Mouse (Mus musculus) CH12.LX (cell line): ENCODE measurements around the gene Ttyh3. TPM values are rescaled to one million over a fixed set of nuclear protein-coding genes. Genes with fewer than 3 reads are reported as not detected.

Experiments
- DNase-seq: peaks from one replicate; pipeline ENCODE4 v3.0.0-alpha.2; 2013; ENCODE audit errors: extremely low read depth
- H3K27ac ChIP-seq: 2 replicates; pipeline ENCODE4 v1.5.1; 2012; ENCODE audit warnings: low read depth, mild to moderate bottlenecking, control low read depth, moderate library complexity; ENCODE audit not compliant: insufficient read depth
- H3K27me3 ChIP-seq: replicated peaks from 2 replicates; pipeline ENCODE3; 2012; ENCODE audit warnings: inconsistent platforms
- H3K36me3 ChIP-seq, 2 experiments: replicated peaks in 1 of 2; 2 replicates each; pipeline versions ENCODE3 to v1.6.1; 2012; ENCODE audit warnings: inconsistent platforms in 1 of 2, low read length in 1 of 2, mild to moderate bottlenecking in 1 of 2, mixed read lengths in 1 of 2, moderate library complexity in 1 of 2; ENCODE audit not compliant: control insufficient read depth in 1 of 2, insufficient read depth in 1 of 2
- H3K4me1 ChIP-seq, 2 experiments: 2 replicates each; pipeline ENCODE4 v1.6.1; 2012; ENCODE audit warnings: inconsistent platforms in 1 of 2, moderate library complexity in 1 of 2; ENCODE audit not compliant: insufficient read depth in 2 of 2, control insufficient read depth in 1 of 2
- H3K4me2 ChIP-seq: 2 replicates; pipeline ENCODE4 v1.6.1; 2012; ENCODE audit warnings: low read depth, mild to moderate bottlenecking, control low read depth; ENCODE audit not compliant: poor library complexity, insufficient read depth, severe bottlenecking
- H3K4me3 ChIP-seq, 3 experiments: fragments of 150-350 bp in 1 of 3; sonication (generic) in 1 of 3; replicated peaks in 1 of 3; 2 replicates each; pipeline versions ENCODE3 to v1.5.1; 2011 to 2012; ENCODE audit warnings: low read depth in 2 of 3, low read length in 2 of 3, mild to moderate bottlenecking in 2 of 3, moderate library complexity in 2 of 3, control low read depth in 1 of 3, improper control_type of control experiment in 1 of 3, inconsistent platforms in 1 of 3, mixed read lengths in 1 of 3; ENCODE audit not compliant: poor library complexity in 1 of 3
- H3K79me2 ChIP-seq: replicated peaks from 2 replicates; pipeline ENCODE4 v1.6.1; 2012; ENCODE audit warnings: mild to moderate bottlenecking, moderate library complexity; ENCODE audit not compliant: control insufficient read depth, poor library complexity, insufficient read depth, severe bottlenecking; ENCODE audit errors: extremely low read depth
- H3K9ac ChIP-seq: 2 replicates; pipeline ENCODE4 v1.6.1; 2012; ENCODE audit warnings: low read depth, mild to moderate bottlenecking, control low read depth, moderate library complexity; ENCODE audit not compliant: insufficient read depth
- H3K9me3 ChIP-seq: replicated peaks from 2 replicates; pipeline ENCODE3; 2012; ENCODE audit warnings: low read length, inconsistent platforms, mixed read lengths
- BHLHE40 ChIP-seq: IDR thresholded peaks from 2 replicates; pipeline ENCODE4 v1.6.1; 2011; ENCODE audit warnings: mild to moderate bottlenecking, low read depth, low read length, improper control_type of control experiment
- CTCF ChIP-seq, 2 experiments: IDR thresholded peaks in 1 of 2; conservative IDR thresholded peaks in 1 of 2; 2 replicates each; pipeline ENCODE4 v1.5.1; 2011 to 2012; ENCODE audit warnings: low read depth in 2 of 2, low read length in 2 of 2, improper control_type of control experiment in 1 of 2, inconsistent platforms in 1 of 2, mild to moderate bottlenecking in 1 of 2, moderate library complexity in 1 of 2
- ELF1 ChIP-seq: IDR thresholded peaks from 2 replicates; pipeline ENCODE4 v1.6.1; 2014; ENCODE audit warnings: low read depth, mild to moderate bottlenecking, inconsistent platforms, low read length, improper control_type of control experiment
- EP300 ChIP-seq: IDR thresholded peaks from 2 replicates; pipeline ENCODE4 v1.6.1; 2011; ENCODE audit warnings: low read length, improper control_type of control experiment
- GABPA ChIP-seq: IDR thresholded peaks from 2 replicates; pipeline ENCODE4 v1.6.1; 2012; ENCODE audit warnings: low read depth, low read length, improper control_type of control experiment, inconsistent platforms; ENCODE audit not compliant: insufficient replicate concordance
- JUN ChIP-seq: IDR thresholded peaks from 2 replicates; pipeline ENCODE4 v1.6.1; 2011; ENCODE audit warnings: low read depth, mild to moderate bottlenecking, low read length, improper control_type of control experiment, moderate library complexity; ENCODE audit not compliant: insufficient read depth
- MAX ChIP-seq: IDR thresholded peaks from 2 replicates; pipeline ENCODE4 v1.6.1; 2011; ENCODE audit warnings: low read length, improper control_type of control experiment
- MAZ ChIP-seq: IDR thresholded peaks from 2 replicates; pipeline ENCODE4 v1.6.1; 2012; ENCODE audit warnings: low read depth, mild to moderate bottlenecking, inconsistent platforms, low read length, improper control_type of control experiment, moderate library complexity
- MXI1 ChIP-seq: IDR thresholded peaks from 2 replicates; pipeline ENCODE4 v1.6.1; 2011; ENCODE audit warnings: mild to moderate bottlenecking, low read depth, low read length, improper control_type of control experiment
- MYC ChIP-seq: IDR thresholded peaks from 2 replicates; pipeline ENCODE4 v1.6.1; 2011; ENCODE audit warnings: low read depth, mild to moderate bottlenecking, improper control_type of control experiment, low read length
- PAX5 ChIP-seq: IDR thresholded peaks from 2 replicates; pipeline ENCODE4 v1.6.1; 2012; ENCODE audit warnings: low read length, inconsistent platforms, mixed read lengths
- POLR2A ChIP-seq: IDR thresholded peaks from 2 replicates; pipeline ENCODE4 v1.6.1; 2011; ENCODE audit warnings: low read depth, mild to moderate bottlenecking, improper control_type of control experiment, low read length
- RAD21 ChIP-seq: IDR thresholded peaks from 2 replicates; pipeline ENCODE4 v1.6.1; 2011; ENCODE audit warnings: low read depth, mild to moderate bottlenecking, low read length, improper control_type of control experiment, moderate library complexity
- SIN3A ChIP-seq: IDR thresholded peaks from 2 replicates; pipeline ENCODE4 v1.6.1; 2012; ENCODE audit warnings: low read length, improper control_type of control experiment, inconsistent platforms
- TBP ChIP-seq: conservative IDR thresholded peaks from 2 replicates; pipeline ENCODE4 v1.6.1; 2011; ENCODE audit warnings: low read depth, low read length, improper control_type of control experiment
- TCF12 ChIP-seq: IDR thresholded peaks from 2 replicates; pipeline ENCODE4 v1.6.1; 2014; ENCODE audit warnings: low read depth, mild to moderate bottlenecking, inconsistent platforms, low read length, improper control_type of control experiment
- UBTF ChIP-seq: IDR thresholded peaks from 2 replicates; pipeline ENCODE4 v1.6.1; 2012; ENCODE audit warnings: low read depth, mild to moderate bottlenecking, inconsistent platforms, low read length, improper control_type of control experiment, moderate library complexity
- USF1 ChIP-seq: IDR thresholded peaks from 2 replicates; pipeline ENCODE4 v1.6.1; 2014; ENCODE audit warnings: low read depth, mild to moderate bottlenecking, inconsistent platforms, low read length, improper control_type of control experiment
- USF2 ChIP-seq: conservative IDR thresholded peaks from 2 replicates; pipeline ENCODE4 v1.6.1; 2011; ENCODE audit warnings: low read depth, low read length, improper control_type of control experiment
- ZC3H11A ChIP-seq: IDR thresholded peaks from 2 replicates; pipeline ENCODE4 v1.6.1; 2012; ENCODE audit warnings: low read depth, mild to moderate bottlenecking, inconsistent platforms, low read length, improper control_type of control experiment
- ZMIZ1 ChIP-seq: IDR thresholded peaks from 2 replicates; pipeline ENCODE4 v1.6.1; 2012; ENCODE audit warnings: low read depth, mild to moderate bottlenecking, inconsistent platforms, low read length, improper control_type of control experiment
- dilution Hi-C: fragments of 300-500 bp; cut with MboI; formaldehyde crosslinking; loops from 2 replicates; pipeline ENCODE4 v1.14.3; 2020; ENCODE audit warnings: low sequenced_read_pairs; ENCODE audit not compliant: extremely low pct_unique_long_range_greater_than_20kb, extremely low pct_ligation_motif_present
- in situ Hi-C: fragments of 300-500 bp; cut with MboI; formaldehyde crosslinking; loops from 3 replicates; pipeline ENCODE4 v1.14.3; 2019; ENCODE audit warnings: low sequenced_read_pairs, low pct_ligation_motif_present, low pct_unique_long_range_greater_than_20kb, mixed read lengths
- polyA plus RNA-seq: library from polyadenylated mRNA; unstranded; fragments of >175 nt; gene quantifications from 2 replicates; pipeline ENCODE4 v1.2.1, GENCODE M21; 2012; ENCODE audit warnings: low read depth; ENCODE audit not compliant: insufficient read length
- total RNA-seq, 2 experiments: library from RNA; depleted of rRNA; stranded (reverse); fragments of 300-350 nt in 1 of 2; fragments of >200 nt in 1 of 2; gene quantifications; 2 replicates each; pipeline ENCODE4 v1.2.3; 2012 to 2014

Ttyh3 gene
- total and polyA plus RNA-seq, 3 experiments = 0.31 to 6.3 (median 1.4) TPM

DNA sequence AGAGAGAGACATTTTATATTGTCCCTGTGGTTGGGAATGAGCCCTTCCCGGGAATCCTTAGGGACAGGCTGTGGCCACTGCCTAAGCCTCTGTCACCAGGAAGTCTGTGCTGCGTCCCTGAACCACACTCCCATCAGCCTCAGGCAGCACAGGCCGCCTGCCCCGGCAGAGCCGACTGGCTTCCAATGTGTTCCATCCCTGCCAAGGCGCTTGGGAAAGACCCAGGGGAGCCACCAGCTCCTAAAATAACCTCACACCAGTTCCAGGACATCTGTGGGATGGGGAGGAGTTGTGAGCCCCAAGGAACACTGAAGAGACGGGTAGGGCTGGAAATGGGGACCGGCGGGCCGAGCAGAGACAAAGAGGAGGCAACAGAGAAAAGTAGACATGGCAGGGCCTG lies 77.2 kb downstream of the Ttyh3 start:
- H3K9me3 ChIP-seq = peaks cover 2% of the 10 kb centered on the region
- H3K27me3 ChIP-seq = peaks cover 11% of the 10 kb centered on the region
- dilution Hi-C loops (no loop called here), in situ Hi-C loops (no loop called here)
- no peak overlapping the region for H3K4me3 ChIP-seq
- no peaks in the 10 kb centered on the region for H3K36me3 ChIP-seq
- no peak overlapping the region for H3K9ac ChIP-seq
- no peak for TF ChIP-seq CTCF (conservative IDR thresholded peaks at IDR 0.05 in 1 of 2, IDR thresholded peaks at IDR 0.05 in 1 of 2; ENCODE audit: low read depth in 2 of 2, low read length in 2 of 2)
- no peak for TF ChIP-seq JUN
- no peak for TF ChIP-seq ELF1
- no peak for TF ChIP-seq PAX5
- no peak for TF ChIP-seq ZC3H11A
- no peak for TF ChIP-seq MAX
- TF ChIP-seq BHLHE40 = no peak
- no peak for TF ChIP-seq EP300
- no peak for TF ChIP-seq POLR2A
- no peak for TF ChIP-seq TBP
- TF ChIP-seq GABPA = no peak
- no peak for TF ChIP-seq RAD21
- no peak for TF ChIP-seq USF2
- TF ChIP-seq MAZ = no peak
- no peak for TF ChIP-seq MXI1
- no peak for TF ChIP-seq USF1
- no peak for TF ChIP-seq MYC
- H3K27ac ChIP-seq = no peak overlapping the region
- DNase-seq = no peak
- H3K4me2 ChIP-seq = no peak overlapping the region
- no peaks in the 10 kb centered on the region for H3K79me2 ChIP-seq
- H3K4me1 ChIP-seq = peaks cover 0 to 8% of the 10 kb centered on the region in 2 experiments; a peak in 3 of 4 replicates

DNA sequence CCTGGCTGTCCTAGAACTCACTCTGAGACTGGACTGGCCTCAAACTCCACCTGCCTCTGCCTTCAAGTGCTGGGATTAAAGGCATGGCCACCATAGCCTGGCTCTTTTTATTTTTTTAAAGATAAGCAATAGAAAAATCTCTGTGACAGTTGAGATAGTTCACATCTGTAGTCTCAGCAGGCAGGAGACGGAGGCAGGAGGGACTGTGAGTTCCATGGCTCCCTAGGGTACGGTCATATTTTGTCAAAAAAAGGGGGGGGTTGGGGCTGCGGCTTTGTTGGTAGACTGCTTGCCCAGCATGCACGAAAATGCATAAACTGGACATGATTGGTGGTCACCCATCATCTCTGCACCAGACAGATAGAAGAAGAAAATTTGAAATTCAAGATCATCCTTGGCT lies 77.6 kb downstream of the Ttyh3 start:
- no peaks in the 10 kb centered on the region for H3K36me3 ChIP-seq
- dilution Hi-C loops = no loop called here
- in situ Hi-C loops = no loop called here
- peaks cover 0 to 8% of the 10 kb centered on the region in 2 experiments; a peak in 3 of 4 replicates for H3K4me1 ChIP-seq
- H3K4me3 ChIP-seq = no peak overlapping the region
- peaks cover 11% of the 10 kb centered on the region for H3K27me3 ChIP-seq
- no peak overlapping the region for H3K4me2 ChIP-seq
- H3K27ac ChIP-seq = no peak overlapping the region
- peaks cover 2% of the 10 kb centered on the region for H3K9me3 ChIP-seq
- DNase-seq = no peak
- TF ChIP-seq TCF12 = no peak
- TF ChIP-seq SIN3A = no peak
- TF ChIP-seq UBTF = no peak
- no peak for TF ChIP-seq USF1
- TF ChIP-seq ZMIZ1 = no peak
- TF ChIP-seq EP300 = no peak
- TF ChIP-seq, all 38 proteins: peak for 0
- Histone ChIP-seq H3K9ac (no peak overlapping the region), H3K79me2 (no peaks in the 10 kb centered on the region)

Other genes with a start within 250 kb of the Ttyh3 start
- 218 and 260 TPM in 2 replicates for gene Eif3b, start 229.7 kb downstream of the Ttyh3 start, total RNA-seq (2012; rRNA removed)
- 74.0 and 79.5 TPM in 2 replicates for gene Eif3b, start 229.7 kb downstream of the Ttyh3 start, total RNA-seq (2014; rRNA removed)
- gene Eif3b, start 229.7 kb downstream of the Ttyh3 start, polyA plus RNA-seq = 521 and 579 TPM in 2 replicates
- gene Gm4869, start 203.4 kb downstream of the Ttyh3 start, total RNA-seq (2012; rRNA removed) = not detected in 2 replicates
- 0.09 TPM in 1 of 2 replicates, not detected in the other for gene Gm4869, start 203.4 kb downstream of the Ttyh3 start, total RNA-seq (2014; rRNA removed)
- gene Gm4869, start 203.4 kb downstream of the Ttyh3 start, polyA plus RNA-seq = 0.11 TPM in 1 of 2 replicates, not detected in the other
- 7.6 and 7.8 TPM in 2 replicates for gene Chst12, start 143.5 kb downstream of the Ttyh3 start, total RNA-seq (2012; rRNA removed)
- 2.3 and 3.1 TPM in 2 replicates for gene Chst12, start 143.5 kb downstream of the Ttyh3 start, total RNA-seq (2014; rRNA removed)
- gene Chst12, start 143.5 kb downstream of the Ttyh3 start, polyA plus RNA-seq = 17.0 and 18.1 TPM in 2 replicates
- gene Grifin, start 84.0 kb downstream of the Ttyh3 start, total RNA-seq (2012; rRNA removed) = not detected in 2 replicates
- not detected in 2 replicates for gene Grifin, start 84.0 kb downstream of the Ttyh3 start, total RNA-seq (2014; rRNA removed)
- gene Grifin, start 84.0 kb downstream of the Ttyh3 start, polyA plus RNA-seq = not detected in 2 replicates
- gene Lfng, start 41.7 kb downstream of the Ttyh3 start, total RNA-seq (2012; rRNA removed) = not detected in 2 replicates
- gene Lfng, start 41.7 kb downstream of the Ttyh3 start, total RNA-seq (2014; rRNA removed) = not detected in 2 replicates
- gene Lfng, start 41.7 kb downstream of the Ttyh3 start, polyA plus RNA-seq = not detected in 2 replicates
- gene Iqce, start 53.3 kb upstream of the Ttyh3 start, total RNA-seq (2012; rRNA removed) = 5.3 and 6.3 TPM in 2 replicates
- gene Iqce, start 53.3 kb upstream of the Ttyh3 start, total RNA-seq (2014; rRNA removed) = 2.2 and 2.9 TPM in 2 replicates
- gene Iqce, start 53.3 kb upstream of the Ttyh3 start, polyA plus RNA-seq = 8.5 and 11.2 TPM in 2 replicates
- 14.5 and 15.0 TPM in 2 replicates for gene Brat1, start 56.0 kb upstream of the Ttyh3 start, total RNA-seq (2012; rRNA removed)
- gene Brat1, start 56.0 kb upstream of the Ttyh3 start, total RNA-seq (2014; rRNA removed) = 9.0 and 9.8 TPM in 2 replicates
- 10.0 and 10.9 TPM in 2 replicates for gene Brat1, start 56.0 kb upstream of the Ttyh3 start, polyA plus RNA-seq
- gene Amz1, start 75.1 kb upstream of the Ttyh3 start, total RNA-seq (2012; rRNA removed) = 7.0 and 8.3 TPM in 2 replicates
- 7.3 and 7.5 TPM in 2 replicates for gene Amz1, start 75.1 kb upstream of the Ttyh3 start, total RNA-seq (2014; rRNA removed)
- gene Amz1, start 75.1 kb upstream of the Ttyh3 start, polyA plus RNA-seq = 11.2 and 12.4 TPM in 2 replicates
- 13.8 and 15.8 TPM in 2 replicates for gene Gna12, start 181.4 kb upstream of the Ttyh3 start, total RNA-seq (2012; rRNA removed)
- 9.9 and 11.5 TPM in 2 replicates for gene Gna12, start 181.4 kb upstream of the Ttyh3 start, total RNA-seq (2014; rRNA removed)
- 12.9 and 15.4 TPM in 2 replicates for gene Gna12, start 181.4 kb upstream of the Ttyh3 start, polyA plus RNA-seq